Mouse (Mus musculus) lung, adult 2 months (tissue): ENCODE data around the gene Anxa3.

Experiments used
- CTCF ChIP-seq: fragments of 200-500 bp; IDR thresholded peaks from 2 replicates; pipeline ENCODE4 v1.5.1; 2011; ENCODE audit warnings: mild to moderate bottlenecking, low read length, control low read depth; ENCODE audit not compliant: insufficient read depth
- POLR2A ChIP-seq: fragments of 200-500 bp; IDR thresholded peaks from 2 replicates; pipeline ENCODE4 v1.6.1; 2011; ENCODE audit warnings: low read depth, mild to moderate bottlenecking, control low read depth, low read length, borderline replicate concordance; ENCODE audit errors: extremely low read depth

DNA sequence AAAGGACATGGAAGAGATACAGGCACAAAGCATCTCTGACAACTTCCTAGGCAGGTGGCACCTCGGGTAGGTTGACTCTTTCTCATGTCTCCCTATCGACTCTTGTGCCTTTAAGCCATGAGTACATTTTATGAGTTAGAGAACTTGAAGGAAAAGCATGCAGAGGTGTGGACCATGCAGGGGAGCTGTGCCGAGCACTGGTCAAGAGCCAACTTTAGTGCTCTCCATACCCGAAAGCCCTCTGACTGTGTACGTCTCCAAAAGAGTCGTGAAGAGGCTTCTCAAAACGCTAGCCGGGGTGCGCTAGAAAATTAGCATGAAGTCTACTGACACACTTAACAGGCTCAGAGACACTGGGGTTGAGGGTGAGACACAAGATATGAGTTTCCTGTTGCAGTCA lies 6.0 kb downstream of the Anxa3 start:
- TF ChIP-seq CTCF (no peak), POLR2A (no peak)
